Mouse (Mus musculus): ENCODE measurements around the gene Wnt9a.
A peak's percentile ranks its signal among the peaks of the same experiment; 100 is the strongest.

DNA sequence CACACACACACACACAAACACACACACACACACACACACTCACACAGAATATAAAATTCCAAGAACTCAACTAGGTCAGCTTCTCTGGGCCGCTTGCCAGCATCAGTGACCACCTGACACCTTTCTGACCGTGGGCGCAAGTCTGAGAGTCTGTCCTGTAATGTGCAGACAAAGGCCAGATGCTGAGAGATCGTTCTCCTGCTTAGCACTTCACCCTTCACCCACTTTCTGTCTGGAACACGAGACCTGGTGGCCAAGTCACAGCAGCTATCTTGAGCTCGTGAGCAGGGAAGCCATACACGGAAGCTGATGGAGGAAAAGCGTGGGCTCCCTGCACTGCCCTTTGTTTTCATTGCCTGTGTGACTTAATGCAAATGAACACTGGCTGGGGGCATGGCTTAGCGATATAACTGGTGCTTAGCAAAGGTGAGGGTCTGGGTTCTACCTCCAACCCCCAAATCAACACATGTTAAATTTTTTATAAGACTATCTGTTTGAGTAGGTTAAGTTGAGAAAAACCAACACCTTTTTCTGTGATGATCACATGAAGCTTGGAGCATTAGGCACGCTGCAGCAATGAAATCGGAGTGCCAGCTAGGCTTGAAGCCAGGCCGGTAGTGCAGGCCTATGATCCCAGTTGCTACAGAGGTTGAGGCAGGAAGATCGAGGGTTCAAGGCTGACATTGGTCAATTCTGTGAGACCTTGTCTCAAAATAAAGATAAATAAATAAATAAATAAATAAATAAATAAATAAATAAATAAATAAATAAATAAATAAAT, 31.4 kb downstream of the Wnt9a start:
- TF ChIP-seq CTCF (IDR thresholded peaks at IDR 0.05; ENCODE audit: low read depth) (no peak), EP300 (IDR thresholded peaks at IDR 0.05; ENCODE audit: low read depth) (peak; percentile 97)

All from heart, postnatal 0 days (tissue).